Mouse (Mus musculus): ENCODE results near the gene Tubgcp4. TPM values are rescaled to one million over a fixed set of nuclear protein-coding genes. Genes with fewer than 3 reads are reported as not detected.
A peak's percentile ranks its signal among the peaks of the same experiment; 100 is the strongest.
"Not testable (repeated sequence)": the region's sequence is repeated elsewhere in the genome, so short reads cannot be mapped to it uniquely, and the experiment has no call there.

Gene Tubgcp4
- polyA plus RNA-seq (2012; rRNA removed) = 13.4 and 27.9 TPM in 2 replicates

- DNase-seq (ENCODE audit: low read depth, low spot score) = no peak
- under 1% methylated on average over 38 of the region's 38 CpGs for whole genome bisulfite sequencing
These were observed at the start of gene Tubgcp4 for GRCm38 (mm10) chr2:121170481-121170971. TSS of gene Tubgcp4 (plus strand) at chr2:121170654.

DNA sequence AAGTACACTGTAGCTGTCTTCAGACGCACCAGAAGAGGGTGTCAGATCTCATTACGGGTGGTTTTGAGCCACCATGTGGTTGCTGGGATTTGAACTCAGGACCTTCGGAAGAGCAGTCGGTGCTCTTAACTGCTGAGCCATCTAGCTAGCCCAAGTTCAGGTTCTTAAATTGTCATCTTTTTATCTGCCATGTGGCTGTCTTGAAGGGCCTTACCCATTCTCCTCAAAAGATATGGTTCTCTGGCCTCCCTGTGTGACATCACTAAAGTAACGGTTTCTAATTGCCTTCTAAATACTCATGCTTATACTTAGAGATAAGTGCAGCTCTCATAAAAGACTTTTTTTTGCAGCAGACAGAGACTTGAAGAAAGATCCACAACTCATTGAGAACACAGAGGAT lies 44.2 kb upstream of the Tubgcp4 start:
- DNase-seq (ENCODE audit: low read depth, low spot score) = not testable (repeated sequence)
- WGBS = 96% methylated on average over 5 of the region's 5 CpGs

DNA sequence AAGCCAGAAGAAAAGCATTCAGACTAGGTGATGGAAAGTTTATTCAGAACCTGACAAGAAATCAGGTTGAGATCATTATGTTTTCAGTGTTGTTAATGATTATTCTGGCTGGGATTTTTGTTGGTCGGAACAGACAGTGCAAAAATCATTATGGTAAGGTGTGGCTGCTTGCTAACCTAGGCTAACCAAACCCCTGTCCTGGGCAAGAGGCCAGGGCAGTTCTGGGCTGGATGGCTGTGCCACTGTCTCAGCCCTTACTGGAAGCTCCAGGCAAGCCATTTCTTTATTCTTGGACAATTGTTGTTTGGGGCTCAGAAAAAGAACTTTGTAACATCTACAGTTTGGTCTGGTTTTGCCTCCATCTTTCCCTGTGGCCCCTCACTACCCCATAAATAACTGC lies 42.9 kb upstream of the Tubgcp4 start:
- 41% methylated on average over 1 of the region's 1 CpGs for WGBS
- DNase-seq (ENCODE audit: low read depth, low spot score) = no peak

DNA sequence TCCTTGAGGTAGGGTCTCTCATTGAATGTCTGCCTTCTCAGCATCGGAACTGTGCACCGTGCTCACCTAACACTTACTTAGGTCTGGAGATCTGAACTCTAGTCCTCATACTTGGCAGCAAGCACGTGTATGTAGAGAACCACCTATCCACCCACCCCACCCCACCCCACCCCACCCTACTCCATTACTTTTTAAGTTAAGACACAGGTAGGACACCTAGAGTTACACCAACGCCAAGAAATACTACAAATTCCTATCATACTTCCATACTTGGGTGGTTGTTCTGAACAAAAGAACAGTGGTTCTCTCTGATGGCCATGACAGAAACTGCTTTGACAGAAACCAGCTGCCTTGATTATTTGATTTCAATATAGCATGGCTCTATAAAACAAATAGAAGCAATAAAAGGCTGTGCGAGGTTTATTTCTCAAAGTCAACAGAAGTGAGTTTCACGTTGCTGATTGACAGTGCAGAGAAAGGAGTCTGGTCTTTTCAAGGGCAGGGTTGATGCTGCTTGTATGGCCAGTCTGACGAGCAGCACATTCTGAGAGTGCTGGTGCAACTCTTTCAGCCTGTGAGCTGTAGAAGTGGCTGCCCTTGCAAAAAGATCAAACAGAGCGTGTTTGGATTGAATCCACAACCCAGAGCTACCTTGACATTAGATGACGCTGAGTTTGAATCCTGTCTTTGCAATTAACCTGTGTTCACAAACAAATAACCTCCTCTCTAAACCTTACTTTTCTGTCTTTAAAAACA lies 41.4 kb upstream of the Tubgcp4 start:
- 18% methylated on average over 9 of the region's 9 CpGs for WGBS
- no peak for DNase-seq (ENCODE audit: low read depth, low spot score)

DNA sequence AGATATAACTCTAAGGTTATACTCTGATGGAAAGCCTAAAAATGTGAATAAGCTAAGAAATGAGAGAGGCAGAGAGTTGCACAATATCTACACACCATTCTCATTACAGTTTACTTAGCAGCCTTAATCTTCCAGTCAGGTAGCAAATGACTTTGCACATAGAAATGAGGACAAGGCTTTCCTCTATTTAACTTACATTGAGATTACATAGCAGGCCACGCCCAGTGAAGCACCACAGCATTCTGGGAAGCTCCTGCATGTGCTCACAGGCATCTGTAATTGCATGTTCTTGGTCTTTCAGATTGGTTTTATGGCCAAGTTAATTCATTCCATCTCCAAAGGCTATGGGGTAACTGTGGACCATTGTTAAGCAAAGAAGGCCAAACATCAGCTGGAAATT lies 37.6 kb upstream of the Tubgcp4 start:
- 69% methylated on average over 1 of the region's 1 CpGs for WGBS
- DNase-seq (ENCODE audit: low read depth, low spot score) = no peak

- 59% methylated on average over 4 of the region's 4 CpGs for whole genome bisulfite sequencing
- DNase-seq (ENCODE audit: low read depth, low spot score) = no peak
These were observed 33.1 kb upstream of the Tubgcp4 start for GRCm38 (mm10) chr2:121137371-121137770.

DNA sequence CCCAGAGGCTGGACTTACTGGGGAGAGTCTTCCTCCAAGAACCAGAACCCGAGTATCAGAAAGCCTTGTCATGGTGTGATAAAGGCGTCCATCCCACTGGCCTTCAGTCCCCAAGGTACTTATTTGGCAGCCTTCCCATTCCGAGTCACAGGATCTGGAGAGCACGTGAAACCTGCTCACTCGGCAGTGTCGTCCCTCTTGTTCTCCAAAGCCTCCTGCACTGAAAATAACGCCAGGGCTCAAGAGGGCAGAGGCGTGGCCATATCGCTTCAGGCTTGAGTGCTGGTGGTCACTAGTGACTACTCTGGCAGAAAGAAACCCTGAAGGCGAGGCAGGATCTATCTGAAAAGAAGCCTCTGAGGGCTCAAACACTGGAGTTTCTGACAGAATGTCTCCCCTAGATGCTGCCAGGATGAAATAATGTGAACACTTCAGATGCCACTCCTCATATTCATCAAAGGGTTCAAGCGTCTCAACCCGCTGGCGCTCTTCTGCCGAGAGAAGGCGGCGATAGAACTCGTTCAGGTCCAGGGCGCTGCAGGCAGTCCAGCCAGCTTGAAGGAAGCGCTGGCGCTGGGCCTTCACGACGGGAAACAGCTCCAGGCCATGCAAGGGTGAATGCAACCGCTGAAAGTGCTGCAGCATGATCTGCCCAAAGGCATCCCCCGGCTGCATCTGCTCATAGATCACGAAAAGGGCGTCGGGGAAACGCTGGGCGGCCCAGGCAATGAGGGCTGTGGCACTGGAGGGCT lies 31.0 kb upstream of the Tubgcp4 start:
- no peak for DNase-seq (ENCODE audit: low read depth, low spot score)
- WGBS = 9% methylated on average over 29 of the region's 29 CpGs

DNA sequence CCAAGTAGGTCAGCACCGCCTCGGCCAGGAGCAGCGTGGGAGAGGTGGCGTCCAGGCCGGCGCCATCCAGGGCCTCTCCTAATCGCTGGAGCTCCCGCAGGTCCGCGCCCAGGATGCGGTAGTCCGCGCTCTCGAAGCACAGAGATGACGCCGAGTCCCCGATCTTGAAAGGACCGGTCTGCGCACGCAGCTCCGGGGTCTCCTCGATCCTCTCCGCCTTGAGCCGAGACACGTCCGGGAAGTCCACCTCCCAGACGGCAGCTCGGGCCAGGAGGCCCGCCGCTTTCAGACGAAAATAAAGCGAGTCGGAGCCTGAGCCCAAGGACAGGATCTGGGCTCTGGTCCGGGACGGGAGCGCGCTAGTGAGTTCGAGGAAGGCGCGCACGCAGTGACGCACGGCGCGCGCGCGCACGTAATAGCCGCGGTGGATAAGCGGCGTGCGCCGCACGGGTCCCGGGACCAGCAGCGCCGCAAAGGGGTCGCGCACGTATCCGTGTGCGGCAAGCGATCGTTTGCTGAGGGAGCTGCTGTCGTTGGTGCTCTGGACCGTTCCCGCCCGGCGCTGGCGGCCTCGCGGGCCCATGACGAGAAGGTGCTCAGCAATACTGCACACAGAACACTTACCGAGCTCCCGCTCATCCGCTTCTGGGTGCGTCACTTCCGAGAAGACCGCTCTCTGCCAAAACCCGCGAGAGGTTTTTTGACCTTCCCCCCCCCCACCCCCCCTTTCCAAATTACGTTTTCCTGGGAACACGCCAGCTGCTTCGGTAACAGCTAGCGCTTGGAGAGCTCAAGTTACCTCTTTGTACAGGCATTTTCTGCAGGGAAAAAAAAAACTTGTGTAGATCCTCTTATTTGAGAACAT lies 30.2 kb upstream of the Tubgcp4 start, which contains the start of the genes Adal and Lcmt2:
Gene Adal, plus strand, starts transcription at position 411 of the 865 bp plus-strand sequence.
Gene Lcmt2, minus strand, starts transcription at position 636 of the 865 bp plus-strand sequence.
- WGBS = under 1% methylated on average over 87 of the region's 87 CpGs
- peak; percentile 59 for DNase-seq (ENCODE audit: low read depth, low spot score)

- DNase-seq (ENCODE audit: low read depth, low spot score) = no peak
- 65% methylated on average over 16 of the region's 16 CpGs for WGBS
These were observed 29.0 kb upstream of the Tubgcp4 start for GRCm38 (mm10) chr2:121141216-121142035.

- DNase-seq (ENCODE audit: low read depth, low spot score) = no peak
- WGBS = 79% methylated on average over 2 of the region's 2 CpGs
These were observed 28.0 kb upstream of the Tubgcp4 start for GRCm38 (mm10) chr2:121142415-121142814.

GRCm38 (mm10) chr2:121149679-121150078 lies 20.8 kb upstream of the Tubgcp4 start:
- 77% methylated on average over 5 of the region's 5 CpGs for WGBS
- DNase-seq (ENCODE audit: low read depth, low spot score) = no peak

DNA sequence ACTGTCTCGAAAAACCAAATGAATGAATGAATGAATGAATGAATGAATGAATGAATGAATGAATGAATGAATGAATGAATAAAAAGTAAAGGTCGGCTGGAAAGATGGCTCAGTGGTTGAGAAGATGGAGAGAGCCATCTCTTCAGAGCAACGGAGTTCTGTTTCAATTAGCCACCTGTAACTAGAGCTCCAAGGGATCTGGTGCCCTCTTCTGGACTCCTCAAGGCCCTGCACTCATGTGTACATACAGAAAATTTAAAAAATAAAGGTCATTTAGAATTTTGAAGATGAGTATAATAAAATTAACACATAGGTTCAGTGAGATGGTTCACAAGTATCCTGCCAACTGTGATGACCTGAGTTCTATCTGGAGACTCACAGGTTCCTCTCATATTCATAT lies 17.4 kb upstream of the Tubgcp4 start:
- 91% methylated on average over 3 of the region's 3 CpGs for WGBS
- DNase-seq (ENCODE audit: low read depth, low spot score) = no peak

- DNase-seq (ENCODE audit: low read depth, low spot score) = no peak
- WGBS = 39% methylated on average over 4 of the region's 4 CpGs
These were observed 1.3 kb upstream of the Tubgcp4 start for GRCm38 (mm10) chr2:121169173-121169572.

DNA sequence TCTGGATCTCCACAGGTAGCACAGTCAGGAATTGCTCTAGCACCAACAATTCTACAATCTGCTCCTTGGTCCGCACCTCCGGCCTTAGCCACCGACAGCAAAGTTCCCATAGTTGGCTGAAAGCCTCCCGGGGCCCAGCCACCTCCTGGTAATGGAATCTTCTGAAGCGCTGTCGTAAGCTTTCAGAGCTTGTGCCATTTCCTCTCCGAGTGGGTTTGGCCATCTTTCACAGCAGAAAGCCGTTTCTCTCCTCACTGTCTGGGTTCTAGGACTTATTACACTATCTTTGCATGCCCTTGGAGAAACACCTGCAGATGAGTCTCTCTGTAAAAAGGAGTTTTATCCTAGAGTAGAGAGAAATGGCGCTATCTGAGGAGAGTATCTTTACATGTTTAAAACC lies 552 bp upstream of the Tubgcp4 start:
- under 1% methylated on average over 9 of the region's 9 CpGs for WGBS

DNA sequence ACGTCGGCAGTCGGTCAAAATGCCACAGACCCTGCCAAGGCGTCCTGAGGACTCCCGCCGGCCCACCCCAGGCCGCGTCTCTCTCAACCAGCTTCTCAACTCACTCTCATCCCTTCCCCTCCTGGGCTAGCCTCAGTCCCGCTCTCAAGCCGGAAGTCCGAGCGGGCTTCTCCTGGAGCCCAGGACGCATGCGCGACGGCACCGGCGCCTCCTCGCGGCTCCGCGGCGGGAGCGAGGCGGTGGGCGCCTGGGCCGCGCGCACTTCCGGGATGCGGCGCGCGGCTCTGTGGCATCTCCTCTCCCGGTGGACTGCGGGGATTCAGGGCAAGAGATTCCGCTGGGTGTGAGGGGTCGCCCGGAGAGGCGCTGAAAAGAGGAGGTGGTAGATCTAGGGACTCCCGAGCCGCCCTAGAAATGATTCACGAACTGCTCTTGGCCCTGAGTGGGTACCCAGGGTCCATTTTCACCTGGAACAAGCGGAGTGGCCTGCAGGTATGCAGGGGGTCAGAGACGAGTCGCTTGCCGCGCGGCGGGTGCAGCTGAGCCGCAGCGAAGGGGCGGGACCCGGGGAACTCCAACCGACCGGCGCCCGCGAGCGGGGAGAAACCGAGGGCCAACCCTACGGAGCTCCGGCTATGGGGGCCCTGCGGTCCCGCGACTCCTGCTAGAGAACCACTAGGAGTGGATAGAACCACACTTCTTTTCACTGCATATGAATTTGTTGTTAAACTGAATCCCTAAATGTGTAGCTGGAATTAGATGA lies 707 bp downstream of the Tubgcp4 start, which contains the start of gene Zscan29:
Gene Zscan29, minus strand, starts transcription at position 146 of the 763 bp plus-strand sequence.
- peak; percentile 65 for DNase-seq (ENCODE audit: low read depth, low spot score)
- WGBS = under 1% methylated on average over 66 of the region's 66 CpGs

More for the DNA sequence above, 552 bp upstream of the Tubgcp4 start:
- no peak for DNase-seq (ENCODE audit: low read depth, low spot score)

GRCm38 (mm10) chr2:121178828-121179479 lies 8.5 kb downstream of the Tubgcp4 start:
- 93% methylated on average over 3 of the region's 3 CpGs for WGBS
- no peak for DNase-seq (ENCODE audit: low read depth, low spot score)

DNA sequence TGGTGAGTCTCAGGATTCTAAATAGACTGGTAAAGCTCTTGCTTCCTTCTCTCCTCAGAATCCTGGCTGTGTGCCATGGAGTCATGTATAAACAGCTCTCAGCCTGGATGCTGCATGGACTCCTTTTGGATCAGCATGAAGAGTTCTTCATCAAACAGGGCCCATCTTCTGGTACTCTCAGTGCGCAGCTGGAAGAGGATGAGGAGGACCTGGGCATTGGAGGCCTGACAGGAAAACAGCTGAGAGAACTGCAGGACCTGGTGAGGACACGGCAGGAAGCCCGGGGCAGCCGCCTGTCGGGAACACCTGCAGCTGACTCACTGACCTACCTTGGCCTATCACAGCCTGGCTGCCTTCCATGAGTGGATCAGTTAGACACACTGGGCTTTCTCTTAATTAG lies 13.0 kb downstream of the Tubgcp4 start:
- WGBS = 50% methylated on average over 5 of the region's 5 CpGs
- DNase-seq (ENCODE audit: low read depth, low spot score) = no peak

DNA sequence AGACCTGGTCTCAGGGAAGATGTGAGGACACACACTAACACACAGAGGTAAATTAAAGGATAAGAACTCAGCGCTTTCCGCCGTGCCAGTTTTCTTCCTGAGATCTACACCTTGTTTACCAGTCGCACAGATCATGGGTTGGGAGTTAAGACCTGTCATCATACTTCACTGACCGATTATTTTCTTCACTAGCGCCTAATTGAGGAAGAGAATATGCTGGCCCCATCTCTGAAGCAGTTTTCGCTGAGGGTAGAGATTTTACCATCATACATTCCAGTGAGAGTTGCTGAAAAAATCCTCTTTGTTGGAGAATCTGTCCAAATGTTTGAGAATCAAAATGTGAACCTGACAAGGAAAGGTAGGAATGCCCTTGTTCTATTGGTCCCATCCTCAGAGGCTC lies 13.7 kb downstream of the Tubgcp4 start:
- no peak for DNase-seq (ENCODE audit: low read depth, low spot score)
- 94% methylated on average over 7 of the region's 7 CpGs for WGBS

Data from large intestine, adult 2 months (tissue).